Mouse (Mus musculus): Measurements from ENCODE around the gene Lalba. TPM values are rescaled to one million over a fixed set of nuclear protein-coding genes. Genes with fewer than 3 reads are reported as not detected.
"Not testable (repeated sequence)": the region's sequence is repeated elsewhere in the genome, so short reads cannot be mapped to it uniquely, and the experiment has no call there.

The Lalba gene
- total and polyA plus RNA-seq, 3 experiments, result not detected

DNA sequence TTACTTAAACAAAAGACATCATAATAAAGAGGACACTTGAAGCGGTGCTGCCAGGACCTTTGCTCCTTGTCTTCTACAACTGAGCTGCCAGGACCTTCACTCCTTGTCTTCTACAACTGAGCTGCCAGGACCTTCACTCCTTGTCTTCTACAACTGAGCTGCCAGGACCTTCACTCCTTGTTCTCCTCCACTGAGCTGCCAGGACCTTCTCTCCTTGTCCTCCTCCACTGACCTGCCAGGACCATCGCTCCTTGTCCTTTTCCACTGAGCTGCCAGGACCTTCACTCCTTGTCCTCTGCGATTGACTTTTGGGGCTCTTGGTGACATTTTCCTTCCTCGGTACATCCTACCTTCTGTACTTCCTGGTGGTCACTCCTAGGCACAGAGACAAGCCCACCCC lies 34.0 kb downstream of the Lalba start:
- Histone ChIP-seq H3K9ac (ENCODE audit: insufficient read depth, low read depth) (peak overlapping the region; percentile 30; the same call in 1 of the 2 replicates), H3K4me3 (replicated peaks in 1 of 3; ENCODE audit: low read depth in 2 of 3, low read length in 2 of 3, poor library complexity in 1 of 3) (peak overlapping the region in 2 of 3 experiments; percentile 29 to 32), H3K4me2 (ENCODE audit: insufficient read depth, low read depth, poor library complexity, severe bottlenecking) (peak overlapping the region; percentile 39), H3K79me2 (replicated peaks; ENCODE audit: control insufficient read depth, extremely low read depth, insufficient read depth, poor library complexity, severe bottlenecking) (no peaks in the 10 kb centered on the region), H3K9me3 (replicated peaks; ENCODE audit: low read length) (no peaks in the 10 kb centered on the region), H3K27me3 (replicated peaks) (peaks cover 20% of the 10 kb centered on the region), H3K36me3 (replicated peaks in 1 of 2; ENCODE audit: control insufficient read depth in 1 of 2, insufficient read depth in 1 of 2, low read length in 1 of 2) (no peaks in the 10 kb centered on the region), H3K4me1 (ENCODE audit: control insufficient read depth in 1 of 2, insufficient read depth in 2 of 2) (peaks cover 0 to 3% of the 10 kb centered on the region in 2 experiments; a peak in 1 of 4 replicates), H3K27ac (ENCODE audit: insufficient read depth, low read depth) (no peak overlapping the region)
- TF ChIP-seq TBP (conservative IDR thresholded peaks at IDR 0.05; ENCODE audit: low read depth, low read length) (0 out of 2 replicates have a peak, but pooled peaks have one; percentile 60), USF2 (conservative IDR thresholded peaks at IDR 0.05; ENCODE audit: low read depth, low read length) (no peak), POLR2A (IDR thresholded peaks at IDR 0.05; ENCODE audit: low read depth, low read length) (peak; percentile 45; the same call in 1 of the 2 replicates)
- in situ Hi-C loops (cut with MboI; ENCODE audit: low pct_ligation_motif_present, low pct_unique_long_range_greater_than_20kb, low sequenced_read_pairs), result no loop called here
- DNase-seq (ENCODE audit: extremely low read depth), result peak; percentile 34
- dilution Hi-C loops (cut with MboI; ENCODE audit: extremely low pct_ligation_motif_present, extremely low pct_unique_long_range_greater_than_20kb, low sequenced_read_pairs), result no loop called here

GRCm38 (mm10) chr15:98444561-98444960 lies 38.0 kb downstream of the Lalba start:
- Histone ChIP-seq H3K4me3 (replicated peaks in 1 of 3; ENCODE audit: low read depth in 2 of 3, low read length in 2 of 3, poor library complexity in 1 of 3) (no peak overlapping the region), H3K36me3 (replicated peaks in 1 of 2; ENCODE audit: control insufficient read depth in 1 of 2, insufficient read depth in 1 of 2, low read length in 1 of 2) (no peaks in the 10 kb centered on the region), H3K27ac (ENCODE audit: insufficient read depth, low read depth) (no peak overlapping the region), H3K4me1 (ENCODE audit: control insufficient read depth in 1 of 2, insufficient read depth in 2 of 2) (no peaks in the 10 kb centered on the region), H3K9me3 (replicated peaks; ENCODE audit: low read length) (no peaks in the 10 kb centered on the region), H3K79me2 (replicated peaks; ENCODE audit: control insufficient read depth, extremely low read depth, insufficient read depth, poor library complexity, severe bottlenecking) (no peaks in the 10 kb centered on the region), H3K4me2 (ENCODE audit: insufficient read depth, low read depth, poor library complexity, severe bottlenecking) (no peak overlapping the region), H3K27me3 (replicated peaks) (peaks cover 6% of the 10 kb centered on the region), H3K9ac (ENCODE audit: insufficient read depth, low read depth) (no peak overlapping the region)
- DNase-seq (ENCODE audit: extremely low read depth), result no peak
- TF ChIP-seq EP300 (IDR thresholded peaks at IDR 0.05; ENCODE audit: low read length), result no peak
- no peak for TF ChIP-seq PAX5 (IDR thresholded peaks at IDR 0.05; ENCODE audit: low read length)
- no peak for TF ChIP-seq IRF4 (IDR thresholded peaks at IDR 0.05; ENCODE audit: low read depth, low read length)
- TF ChIP-seq POLR2A (IDR thresholded peaks at IDR 0.05; ENCODE audit: low read depth, low read length), result no peak
- TF ChIP-seq MAFK (IDR thresholded peaks at IDR 0.05; ENCODE audit: insufficient replicate concordance, low read length), result no peak
- in situ Hi-C loops (cut with MboI; ENCODE audit: low pct_ligation_motif_present, low pct_unique_long_range_greater_than_20kb, low sequenced_read_pairs), result no loop called here
- dilution Hi-C loops (cut with MboI; ENCODE audit: extremely low pct_ligation_motif_present, extremely low pct_unique_long_range_greater_than_20kb, low sequenced_read_pairs), result no loop called here

GRCm38 (mm10) chr15:98430925-98431324 lies 51.6 kb downstream of the Lalba start, which contains the start of gene Olfr282:
Olfr282 (plus strand) TSS chr15:98431225.
- H3K36me3 ChIP-seq (replicated peaks in 1 of 2; ENCODE audit: control insufficient read depth in 1 of 2, insufficient read depth in 1 of 2, low read length in 1 of 2); H3K4me3 ChIP-seq (replicated peaks in 1 of 3; ENCODE audit: low read depth in 2 of 3, low read length in 2 of 3, poor library complexity in 1 of 3); DNase-seq (ENCODE audit: extremely low read depth); in situ Hi-C loops (cut with MboI; ENCODE audit: low pct_ligation_motif_present, low pct_unique_long_range_greater_than_20kb, low sequenced_read_pairs); dilution Hi-C loops (cut with MboI; ENCODE audit: extremely low pct_ligation_motif_present, extremely low pct_unique_long_range_greater_than_20kb, low sequenced_read_pairs); H3K9me3 ChIP-seq (replicated peaks; ENCODE audit: low read length); H3K4me1 ChIP-seq (ENCODE audit: control insufficient read depth in 1 of 2, insufficient read depth in 2 of 2); H3K79me2 ChIP-seq (replicated peaks; ENCODE audit: control insufficient read depth, extremely low read depth, insufficient read depth, poor library complexity, severe bottlenecking); H3K27ac ChIP-seq (ENCODE audit: insufficient read depth, low read depth); H3K9ac ChIP-seq (ENCODE audit: insufficient read depth, low read depth); H3K4me2 ChIP-seq (ENCODE audit: insufficient read depth, low read depth, poor library complexity, severe bottlenecking): not testable (repeated sequence)
- H3K27me3 ChIP-seq (replicated peaks), result peaks cover 59% of the 10 kb centered on the region

Other genes with a start within 250 kb of the Lalba start
- gene Olfr286, start 248.3 kb downstream of the Lalba start, total RNA-seq (2012; rRNA removed), result 0.04 TPM in 1 of 2 replicates, not detected in the other
- gene Olfr286, start 248.3 kb downstream of the Lalba start, total RNA-seq (2014; rRNA removed), result not detected in 2 replicates
- gene Olfr286, start 248.3 kb downstream of the Lalba start, polyA plus RNA-seq (2012; ENCODE audit: insufficient read length, low read depth), result not detected in 2 replicates
- not detected in 2 replicates for gene H1fnt, start 225.4 kb downstream of the Lalba start, total RNA-seq (2012; rRNA removed)
- gene H1fnt, start 225.4 kb downstream of the Lalba start, total RNA-seq (2014; rRNA removed), result not detected in 2 replicates
- gene H1fnt, start 225.4 kb downstream of the Lalba start, polyA plus RNA-seq (2012; ENCODE audit: insufficient read length, low read depth), result not detected in 2 replicates
- gene Zfp641, start 186.6 kb downstream of the Lalba start, total RNA-seq (2012; rRNA removed), result 0.04 TPM in 1 of 2 replicates, not detected in the other
- not detected in 2 replicates for gene Zfp641, start 186.6 kb downstream of the Lalba start, total RNA-seq (2014; rRNA removed)
- gene Zfp641, start 186.6 kb downstream of the Lalba start, polyA plus RNA-seq (2012; ENCODE audit: insufficient read length, low read depth), result not detected in 2 replicates
- not detected in 2 replicates for gene Olfr285, start 165.4 kb downstream of the Lalba start, total RNA-seq (2012; rRNA removed)
- not detected in 2 replicates for gene Olfr285, start 165.4 kb downstream of the Lalba start, total RNA-seq (2014; rRNA removed)
- gene Olfr285, start 165.4 kb downstream of the Lalba start, polyA plus RNA-seq (2012; ENCODE audit: insufficient read length, low read depth), result not detected in 2 replicates
- gene Olfr284, start 141.7 kb downstream of the Lalba start, total RNA-seq (2012; rRNA removed), result not detected in 2 replicates
- gene Olfr284, start 141.7 kb downstream of the Lalba start, total RNA-seq (2014; rRNA removed), result not detected in 2 replicates
- gene Olfr284, start 141.7 kb downstream of the Lalba start, polyA plus RNA-seq (2012; ENCODE audit: insufficient read length, low read depth), result not detected in 2 replicates
- gene Olfr283, start 101.8 kb downstream of the Lalba start, total RNA-seq (2012; rRNA removed), result not detected in 2 replicates
- gene Olfr283, start 101.8 kb downstream of the Lalba start, total RNA-seq (2014; rRNA removed), result not detected in 2 replicates
- not detected in 2 replicates for gene Olfr283, start 101.8 kb downstream of the Lalba start, polyA plus RNA-seq (2012; ENCODE audit: insufficient read length, low read depth)
- gene Olfr282, start 51.5 kb downstream of the Lalba start, total RNA-seq (2012; rRNA removed), result not detected in 2 replicates
- gene Olfr282, start 51.5 kb downstream of the Lalba start, total RNA-seq (2014; rRNA removed), result not detected in 2 replicates
- not detected in 2 replicates for gene Olfr282, start 51.5 kb downstream of the Lalba start, polyA plus RNA-seq (2012; ENCODE audit: insufficient read length, low read depth)
- not detected in 2 replicates for gene Olfr281, start 30.1 kb downstream of the Lalba start, total RNA-seq (2012; rRNA removed)
- gene Olfr281, start 30.1 kb downstream of the Lalba start, total RNA-seq (2014; rRNA removed), result not detected in 2 replicates
- gene Olfr281, start 30.1 kb downstream of the Lalba start, polyA plus RNA-seq (2012; ENCODE audit: insufficient read length, low read depth), result not detected in 2 replicates
- not detected in 2 replicates for gene OR5BS1P, start 12.8 kb downstream of the Lalba start, total RNA-seq (2012; rRNA removed)
- gene OR5BS1P, start 12.8 kb downstream of the Lalba start, total RNA-seq (2014; rRNA removed), result not detected in 2 replicates
- not detected in 2 replicates for gene OR5BS1P, start 12.8 kb downstream of the Lalba start, polyA plus RNA-seq (2012; ENCODE audit: insufficient read length, low read depth)
- not detected in 2 replicates for gene Olfr279, start 9.7 kb upstream of the Lalba start, total RNA-seq (2012; rRNA removed)
- gene Olfr279, start 9.7 kb upstream of the Lalba start, total RNA-seq (2014; rRNA removed), result not detected in 2 replicates
- 0.07 TPM in 1 of 2 replicates, not detected in the other for gene Olfr279, start 9.7 kb upstream of the Lalba start, polyA plus RNA-seq (2012; ENCODE audit: insufficient read length, low read depth)
- gene Kansl2, start 51.5 kb upstream of the Lalba start, total RNA-seq (2012; rRNA removed), result 59.6 and 84.7 TPM in 2 replicates
- gene Kansl2, start 51.5 kb upstream of the Lalba start, total RNA-seq (2014; rRNA removed), result 101 and 103 TPM in 2 replicates
- gene Kansl2, start 51.5 kb upstream of the Lalba start, polyA plus RNA-seq (2012; ENCODE audit: insufficient read length, low read depth), result 111 and 125 TPM in 2 replicates
- 36.8 and 42.1 TPM in 2 replicates for gene Ccnt1, start 88.2 kb upstream of the Lalba start, total RNA-seq (2012; rRNA removed)
- 38.1 and 41.3 TPM in 2 replicates for gene Ccnt1, start 88.2 kb upstream of the Lalba start, total RNA-seq (2014; rRNA removed)
- gene Ccnt1, start 88.2 kb upstream of the Lalba start, polyA plus RNA-seq (2012; ENCODE audit: insufficient read length, low read depth), result 62.1 and 73.3 TPM in 2 replicates
- not detected in 2 replicates for gene 4930415O20Rik, start 88.3 kb upstream of the Lalba start, total RNA-seq (2012; rRNA removed)
- not detected in 2 replicates for gene 4930415O20Rik, start 88.3 kb upstream of the Lalba start, total RNA-seq (2014; rRNA removed)
- gene 4930415O20Rik, start 88.3 kb upstream of the Lalba start, polyA plus RNA-seq (2012; ENCODE audit: insufficient read length, low read depth), result not detected in 2 replicates
- 1.5 and 2.6 TPM in 2 replicates for gene Adcy6, start 127.4 kb upstream of the Lalba start, total RNA-seq (2012; rRNA removed)
- 0.05 TPM in 1 of 2 replicates, not detected in the other for gene Adcy6, start 127.4 kb upstream of the Lalba start, total RNA-seq (2014; rRNA removed)
- gene Adcy6, start 127.4 kb upstream of the Lalba start, polyA plus RNA-seq (2012; ENCODE audit: insufficient read length, low read depth), result 0.06 and 0.11 TPM in 2 replicates
- 2.9 and 4.3 TPM in 2 replicates for gene Cacnb3, start 148.1 kb upstream of the Lalba start, total RNA-seq (2012; rRNA removed)
- 2.3 and 2.5 TPM in 2 replicates for gene Cacnb3, start 148.1 kb upstream of the Lalba start, total RNA-seq (2014; rRNA removed)
- gene Cacnb3, start 148.1 kb upstream of the Lalba start, polyA plus RNA-seq (2012; ENCODE audit: insufficient read length, low read depth), result 5.7 and 7.0 TPM in 2 replicates
- gene Ddx23, start 180.2 kb upstream of the Lalba start, total RNA-seq (2012; rRNA removed), result 103 and 132 TPM in 2 replicates
- gene Ddx23, start 180.2 kb upstream of the Lalba start, total RNA-seq (2014; rRNA removed), result 58.5 and 59.4 TPM in 2 replicates
- gene Ddx23, start 180.2 kb upstream of the Lalba start, polyA plus RNA-seq (2012; ENCODE audit: insufficient read length, low read depth), result 148 and 181 TPM in 2 replicates
- 3.8 and 6.3 TPM in 2 replicates for gene Rnd1, start 194.7 kb upstream of the Lalba start, total RNA-seq (2012; rRNA removed)
- 5.8 and 9.4 TPM in 2 replicates for gene Rnd1, start 194.7 kb upstream of the Lalba start, total RNA-seq (2014; rRNA removed)
- gene Rnd1, start 194.7 kb upstream of the Lalba start, polyA plus RNA-seq (2012; ENCODE audit: insufficient read length, low read depth), result 5.7 and 6.0 TPM in 2 replicates
- 0.13 TPM in 1 of 2 replicates, not detected in the other for gene Ccdc65, start 225.5 kb upstream of the Lalba start, total RNA-seq (2012; rRNA removed)
- not detected in 2 replicates for gene Ccdc65, start 225.5 kb upstream of the Lalba start, total RNA-seq (2014; rRNA removed)
- 0.11 and 0.14 TPM in 2 replicates for gene Ccdc65, start 225.5 kb upstream of the Lalba start, polyA plus RNA-seq (2012; ENCODE audit: insufficient read length, low read depth)
- 75.0 and 132 TPM in 2 replicates for gene Fkbp11, start 245.5 kb upstream of the Lalba start, total RNA-seq (2012; rRNA removed)
- 21.0 and 23.4 TPM in 2 replicates for gene Fkbp11, start 245.5 kb upstream of the Lalba start, total RNA-seq (2014; rRNA removed)
- gene Fkbp11, start 245.5 kb upstream of the Lalba start, polyA plus RNA-seq (2012; ENCODE audit: insufficient read length, low read depth), result 22.2 and 27.6 TPM in 2 replicates

Data from CH12.LX (cell line).